Mouse (Mus musculus) cortical plate, adult 2 months (tissue): ENCODE measurements around the gene Olfr522.

Source experiments
- CTCF ChIP-seq: fragments of 200-500 bp; IDR thresholded peaks from 2 replicates; pipeline ENCODE4 v1.5.1; 2011; ENCODE audit warnings: mild to moderate bottlenecking, control low read depth, low read length; ENCODE audit not compliant: insufficient read depth; ENCODE audit errors: extremely low read depth
- POLR2A ChIP-seq: fragments of 200-500 bp; IDR thresholded peaks from 2 replicates; pipeline ENCODE4 v1.6.1; 2011; ENCODE audit warnings: mild to moderate bottlenecking, low read length, control low read depth; ENCODE audit not compliant: insufficient read depth; ENCODE audit errors: extremely low read depth

DNA sequence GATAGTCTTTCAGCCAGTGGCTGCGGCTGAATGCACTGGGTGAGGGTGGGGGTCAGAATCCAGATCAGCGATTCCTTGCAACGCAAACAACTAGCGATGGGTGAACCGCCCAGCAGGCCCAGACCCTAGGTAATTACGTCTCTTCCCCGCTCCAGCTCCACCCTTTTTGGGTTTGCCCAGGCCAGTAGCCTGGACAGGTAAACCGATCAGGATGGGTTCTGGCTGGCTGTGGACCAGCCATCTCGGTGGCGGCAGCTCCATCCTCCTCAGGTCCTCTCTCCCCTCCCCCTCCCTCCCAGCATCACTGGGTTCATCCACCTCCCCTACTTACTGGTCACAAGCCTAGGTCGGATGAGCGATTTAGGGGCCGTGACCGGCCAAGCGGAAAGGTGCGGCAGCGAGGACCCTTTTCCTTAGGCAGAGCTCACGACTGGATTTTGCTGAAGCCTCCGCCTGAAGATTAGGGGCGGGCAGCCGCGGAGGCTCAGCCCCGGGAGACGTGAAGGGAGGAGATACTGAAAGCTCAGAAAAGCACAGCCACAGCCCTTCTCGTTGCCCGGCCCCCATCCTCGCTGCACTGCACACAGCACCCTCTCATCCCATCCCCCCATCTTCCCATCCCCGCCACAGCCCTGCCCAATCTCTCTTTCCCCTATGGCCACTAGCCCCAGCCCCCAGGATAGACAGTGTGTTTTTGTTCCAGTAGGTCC lies 10.2 kb downstream of the Olfr522 start, which contains the start of gene Sprn:
- TF ChIP-seq CTCF = no peak
- TF ChIP-seq POLR2A = peak; percentile 87
